Mouse (Mus musculus): Measurements from ENCODE around the gene Rgs9bp. TPM values are rescaled to one million over a fixed set of nuclear protein-coding genes. Genes with fewer than 3 reads are reported as not detected.

Rgs9bp gene
- polyA plus RNA-seq, 1 experiment from 2014 or later = 0.10 TPM

Other genes with a start within 250 kb of the Rgs9bp start
- 14.9 and 15.1 TPM in 2 replicates for gene Faap24, start 188.7 kb downstream of the Rgs9bp start, polyA plus RNA-seq (2015; fragmentation: Nextera tagmentation; extraction: Ambion mirVana)
- 30.5 and 32.5 TPM in 2 replicates for gene Cep89, start 188.5 kb downstream of the Rgs9bp start, polyA plus RNA-seq (2015; fragmentation: Nextera tagmentation; extraction: Ambion mirVana)
- gene Slc7a9, start 136.8 kb downstream of the Rgs9bp start, polyA plus RNA-seq (2015; fragmentation: Nextera tagmentation; extraction: Ambion mirVana) = 0.17 and 0.20 TPM in 2 replicates
- gene Tdrd12, start 47.8 kb downstream of the Rgs9bp start, polyA plus RNA-seq (2015; fragmentation: Nextera tagmentation; extraction: Ambion mirVana) = 0.62 and 0.81 TPM in 2 replicates
- gene Nudt19, start 29.3 kb downstream of the Rgs9bp start, polyA plus RNA-seq (2015; fragmentation: Nextera tagmentation; extraction: Ambion mirVana) = 112 and 129 TPM in 2 replicates
- gene Ankrd27, start 662 bp upstream of the Rgs9bp start, polyA plus RNA-seq (2015; fragmentation: Nextera tagmentation; extraction: Ambion mirVana) = 17.3 and 21.4 TPM in 2 replicates
- 244 and 248 TPM in 2 replicates for gene Pdcd5, start 61.9 kb upstream of the Rgs9bp start, polyA plus RNA-seq (2015; fragmentation: Nextera tagmentation; extraction: Ambion mirVana)
- gene Dpy19l3, start 168.9 kb upstream of the Rgs9bp start, polyA plus RNA-seq (2015; fragmentation: Nextera tagmentation; extraction: Ambion mirVana) = 45.8 and 51.0 TPM in 2 replicates
- gene Zfp507, start 217.4 kb upstream of the Rgs9bp start, polyA plus RNA-seq (2015; fragmentation: Nextera tagmentation; extraction: Ambion mirVana) = 11.8 and 12.0 TPM in 2 replicates

Data from hindbrain, embryonic 16.5 days (tissue).